Mouse (Mus musculus): ENCODE measurements around the gene Upk3a. TPM values are rescaled to one million over a fixed set of nuclear protein-coding genes. Genes with fewer than 3 reads are reported as not detected.
A peak's percentile ranks its signal among the peaks of the same experiment; 100 is the strongest.

The Upk3a gene
- polyA plus RNA-seq, 1 experiment from 2014 or later = not detected

DNA sequence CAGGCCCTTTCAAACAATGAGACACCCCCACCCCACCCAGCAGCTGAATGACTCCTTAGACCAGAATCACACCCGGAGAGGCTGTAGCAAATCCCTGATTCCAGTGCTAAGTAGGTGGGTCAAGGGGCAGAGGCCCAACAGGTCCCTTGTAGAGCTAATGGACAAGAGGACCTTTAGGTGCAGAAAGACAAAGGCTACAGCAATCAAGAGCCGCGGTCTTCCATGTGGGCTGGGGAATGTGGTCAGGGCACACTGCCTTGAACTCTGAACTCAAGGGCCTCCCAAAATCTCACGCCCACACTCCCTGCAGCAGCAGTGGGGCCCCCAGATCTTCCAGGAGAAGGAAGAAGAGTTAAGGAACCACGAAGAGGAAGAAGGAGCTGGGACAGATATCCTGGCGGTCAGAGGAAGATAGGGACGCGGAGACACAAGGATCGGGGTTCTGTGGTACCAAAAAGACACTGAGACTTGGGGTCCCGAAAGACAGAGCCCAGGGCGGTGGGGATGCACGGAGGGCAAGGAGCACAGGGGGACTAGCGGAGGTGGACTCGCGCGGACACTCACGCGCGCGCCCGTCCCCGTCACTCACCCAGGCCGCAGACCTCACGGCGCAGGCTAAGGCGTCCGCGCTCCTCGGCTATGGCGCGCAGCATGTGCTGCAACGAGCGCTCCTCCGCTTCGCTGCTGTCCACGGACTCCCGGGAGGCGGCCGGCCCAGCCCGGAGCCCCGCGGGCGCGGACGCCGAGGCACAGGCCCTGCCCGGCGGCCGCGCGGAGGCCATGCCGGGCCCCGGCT is 29.7 kb upstream of the Upk3a start:
- H3K4me1 ChIP-seq (replicated peaks) = peaks cover 12% of the 10 kb centered on the region
- 0 out of 2 replicates have a peak overlapping the region, but pooled peaks have one; percentile 7 for H3K27ac ChIP-seq
- H3K4me3 ChIP-seq (replicated peaks) = peak overlapping the region; percentile 83
- H3K36me3 ChIP-seq = no peaks in the 10 kb centered on the region
- H3K9me3 ChIP-seq = no peaks in the 10 kb centered on the region
- peak overlapping the region; percentile 81 for H3K4me2 ChIP-seq
- H3K27me3 ChIP-seq = no peaks in the 10 kb centered on the region
- under 1% methylated on average over 52 of the region's 53 CpGs for WGBS
- ATAC-seq (ENCODE audit: insufficient number of reproducible peaks, insufficient read depth, low FRiP score, low TSS enrichment, low read depth) = peak; percentile 50
- peak overlapping the region; percentile 88 for H3K9ac ChIP-seq (replicated peaks)

DNA sequence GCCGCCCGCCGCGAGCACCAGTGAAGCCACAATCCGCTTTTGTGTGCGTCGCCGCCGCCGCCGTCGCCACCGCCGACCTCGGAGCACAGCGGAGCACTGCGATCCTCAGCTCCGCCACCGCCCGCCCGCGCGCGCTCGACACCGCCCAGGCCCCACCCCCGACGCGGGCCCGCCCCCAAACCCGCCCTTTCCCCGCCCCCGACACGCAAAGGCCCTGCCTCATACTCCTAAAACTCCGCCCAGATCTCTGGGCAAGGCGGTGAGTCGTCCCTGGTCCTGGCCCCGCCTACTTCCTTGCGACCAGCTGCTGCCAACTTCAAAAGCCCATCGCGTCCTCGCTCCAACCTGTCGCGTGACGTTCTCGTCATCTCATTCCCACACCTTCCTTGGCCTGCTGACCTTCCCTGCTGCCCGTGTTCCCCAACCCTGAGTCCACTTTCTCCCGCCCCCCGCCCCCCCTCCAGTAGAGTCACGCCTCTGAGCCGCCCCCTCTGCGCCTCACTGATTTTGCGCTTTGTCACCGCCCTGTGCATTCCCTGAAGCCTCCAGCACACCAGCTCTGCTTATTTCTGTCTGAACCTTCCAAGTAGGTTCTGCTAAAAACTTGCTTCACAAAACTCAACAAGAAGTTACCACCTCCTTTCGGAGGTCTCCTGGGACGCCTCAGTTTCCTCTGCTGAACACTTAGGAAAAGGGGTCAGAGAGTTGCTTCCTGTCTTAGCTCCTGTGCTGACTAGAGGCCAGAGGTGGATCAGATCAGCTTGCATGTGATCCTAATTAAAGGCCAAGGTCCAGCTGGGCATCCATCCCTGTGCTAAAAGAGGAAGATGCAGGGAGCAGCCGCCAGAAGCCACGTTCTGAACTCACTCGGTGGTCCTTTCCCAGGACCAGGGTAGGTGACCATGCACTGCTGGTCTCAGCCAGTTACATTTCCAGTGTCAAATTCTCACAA is 28.8 kb upstream of the Upk3a start, which contains the start of gene 5031439G07Rik:
TSS of gene 5031439G07Rik (minus strand) at position 678 of the 952 bp plus-strand sequence.
- 1% methylated on average over 45 of the region's 59 CpGs for WGBS
- H3K4me3 ChIP-seq (replicated peaks) = peak within 1 kb of the TSS; percentile 83
- no peaks in the 10 kb centered on the region for H3K36me3 ChIP-seq
- peaks cover 12% of the 10 kb centered on the region for H3K4me1 ChIP-seq (replicated peaks)
- peak within 1 kb of the TSS; percentile 81 for H3K4me2 ChIP-seq
- no peaks in the 10 kb centered on the region for H3K27me3 ChIP-seq
- H3K27ac ChIP-seq = peak within 1 kb of the TSS; percentile 50; the same call in 1 of the 2 replicates
- ATAC-seq (ENCODE audit: insufficient number of reproducible peaks, insufficient read depth, low FRiP score, low TSS enrichment, low read depth) = peak; percentile 87
- H3K9ac ChIP-seq (replicated peaks) = peak within 1 kb of the TSS; percentile 88
- H3K9me3 ChIP-seq = no peaks in the 10 kb centered on the region

DNA sequence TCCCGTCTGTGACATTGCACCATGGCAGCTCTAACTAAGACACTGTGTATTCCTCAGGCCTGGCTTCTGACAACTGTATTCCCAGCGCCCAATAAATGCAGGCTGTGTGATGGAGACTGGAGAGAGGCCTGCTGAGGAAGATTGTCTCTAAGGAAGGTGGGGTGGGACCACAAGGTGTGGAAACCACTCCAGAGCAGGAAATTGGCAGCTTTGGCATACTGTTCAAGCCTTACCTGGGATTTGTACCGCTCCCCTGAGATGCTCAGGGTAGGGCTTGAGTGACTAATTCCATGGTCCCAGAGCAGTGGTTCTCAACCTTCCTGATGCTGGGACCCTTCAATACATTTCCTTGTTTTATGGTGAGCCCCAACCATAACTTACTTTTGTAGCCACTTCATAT is 27.8 kb upstream of the Upk3a start:
- no peak overlapping the region for H3K4me3 ChIP-seq (replicated peaks)

DNA sequence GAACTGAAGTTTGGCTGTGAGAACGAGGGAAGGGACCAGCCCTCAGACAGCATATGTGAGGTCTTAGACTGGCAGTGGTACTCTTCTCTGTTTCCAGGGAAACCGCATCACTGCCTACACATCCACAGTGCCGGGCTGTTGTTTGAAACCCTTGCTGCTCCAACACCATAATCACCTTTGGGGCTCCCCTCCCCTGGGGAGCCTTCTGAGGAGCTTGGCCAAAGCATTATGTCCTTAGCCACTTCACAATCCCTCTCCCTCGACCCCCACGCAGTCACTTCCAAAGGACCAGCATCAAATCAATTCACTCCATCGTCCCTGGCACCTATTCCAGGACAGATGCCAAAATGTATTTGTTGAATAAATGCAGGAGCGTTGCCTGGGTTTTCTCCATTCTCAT is 27.2 kb upstream of the Upk3a start:
- no peak overlapping the region for H3K9ac ChIP-seq (replicated peaks)
- H3K27me3 ChIP-seq = no peaks in the 10 kb centered on the region
- 73% methylated on average over 7 of the region's 7 CpGs for WGBS
- H3K36me3 ChIP-seq = no peaks in the 10 kb centered on the region
- H3K4me1 ChIP-seq (replicated peaks) = peaks cover 11% of the 10 kb centered on the region; the same call in 1 of the 2 replicates
- H3K4me2 ChIP-seq = no peak overlapping the region
- no peaks in the 10 kb centered on the region for H3K9me3 ChIP-seq
- no peak for ATAC-seq (ENCODE audit: insufficient number of reproducible peaks, insufficient read depth, low FRiP score, low TSS enrichment, low read depth)
- no peak overlapping the region for H3K4me3 ChIP-seq (replicated peaks)
- no peak overlapping the region for H3K27ac ChIP-seq

More for the DNA sequence above, 27.8 kb upstream of the Upk3a start:
- no peaks in the 10 kb centered on the region for H3K9me3 ChIP-seq
- H3K36me3 ChIP-seq = no peaks in the 10 kb centered on the region
- 70% methylated on average over 3 of the region's 3 CpGs for WGBS
- peaks cover 8% of the 10 kb centered on the region; the same call in 1 of the 2 replicates for H3K4me1 ChIP-seq (replicated peaks)
- no peak for ATAC-seq (ENCODE audit: insufficient number of reproducible peaks, insufficient read depth, low FRiP score, low TSS enrichment, low read depth)
- no peak overlapping the region for H3K9ac ChIP-seq (replicated peaks)
- H3K27ac ChIP-seq = no peak overlapping the region
- no peaks in the 10 kb centered on the region for H3K27me3 ChIP-seq
- no peak overlapping the region for H3K4me2 ChIP-seq

DNA sequence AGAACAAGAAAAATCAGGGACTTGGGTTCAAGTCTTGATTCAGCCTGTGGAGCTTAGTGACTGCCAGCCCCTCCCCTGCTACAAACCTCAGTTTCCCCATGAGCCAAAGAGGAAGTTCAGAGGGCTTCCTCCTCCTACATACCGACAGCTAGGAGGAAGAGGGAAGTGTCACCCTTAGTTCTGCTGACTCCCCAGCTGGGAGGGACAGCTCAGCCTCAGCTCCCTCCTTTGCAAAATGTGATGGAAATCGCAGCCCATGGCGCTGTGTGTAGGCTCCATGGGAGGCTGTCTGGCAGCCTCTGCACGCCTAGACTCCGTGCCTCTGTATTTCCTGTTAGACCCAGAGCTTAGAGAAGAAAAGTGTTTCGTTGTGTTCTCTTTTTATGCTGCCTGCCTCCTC is 22.4 kb upstream of the Upk3a start:
- Histone ChIP-seq H3K27ac (0 out of 2 replicates have a peak overlapping the region, but pooled peaks have one; percentile 29), H3K27me3 (peaks cover 6% of the 10 kb centered on the region; the same call in 1 of the 2 replicates), H3K4me3 (replicated peaks) (no peak overlapping the region), H3K4me2 (no peak overlapping the region), H3K36me3 (no peaks in the 10 kb centered on the region), H3K9ac (replicated peaks) (no peak overlapping the region), H3K9me3 (no peaks in the 10 kb centered on the region), H3K4me1 (replicated peaks) (peaks cover 12% of the 10 kb centered on the region; the same call in 1 of the 2 replicates)
- 39% methylated on average over 6 of the region's 6 CpGs for WGBS
- no peak for ATAC-seq (ENCODE audit: insufficient number of reproducible peaks, insufficient read depth, low FRiP score, low TSS enrichment, low read depth)

DNA sequence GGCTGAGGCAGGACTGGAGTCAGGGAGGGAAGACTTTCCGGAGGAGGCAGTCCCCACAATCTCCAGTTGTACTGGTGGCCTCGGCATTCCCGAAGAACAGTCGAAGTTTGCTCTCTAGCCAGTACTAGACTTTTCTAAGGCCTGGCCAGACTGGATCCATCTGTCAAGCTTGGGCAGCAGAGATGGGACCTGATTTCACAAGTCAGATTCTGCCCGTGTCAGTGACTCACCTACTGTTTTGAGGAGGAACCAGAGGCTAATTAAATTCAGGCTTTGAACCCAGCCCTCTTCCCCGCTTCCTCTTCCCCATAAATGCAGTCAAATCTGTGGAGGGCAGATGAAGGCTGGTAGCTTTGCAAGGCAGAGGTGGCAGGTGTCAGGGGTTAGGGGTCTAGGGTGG is 21.9 kb upstream of the Upk3a start:
- no peak overlapping the region for H3K4me2 ChIP-seq
- no peak overlapping the region for H3K9ac ChIP-seq (replicated peaks)
- H3K4me3 ChIP-seq (replicated peaks) = no peak overlapping the region
- 33% methylated on average over 6 of the region's 6 CpGs for WGBS
- ATAC-seq (ENCODE audit: insufficient number of reproducible peaks, insufficient read depth, low FRiP score, low TSS enrichment, low read depth) = no peak
- H3K36me3 ChIP-seq = no peaks in the 10 kb centered on the region
- H3K27ac ChIP-seq = no peak overlapping the region
- H3K4me1 ChIP-seq (replicated peaks) = peaks cover 12% of the 10 kb centered on the region; the same call in 1 of the 2 replicates
- no peaks in the 10 kb centered on the region for H3K9me3 ChIP-seq
- peaks cover 6% of the 10 kb centered on the region; the same call in 1 of the 2 replicates for H3K27me3 ChIP-seq

DNA sequence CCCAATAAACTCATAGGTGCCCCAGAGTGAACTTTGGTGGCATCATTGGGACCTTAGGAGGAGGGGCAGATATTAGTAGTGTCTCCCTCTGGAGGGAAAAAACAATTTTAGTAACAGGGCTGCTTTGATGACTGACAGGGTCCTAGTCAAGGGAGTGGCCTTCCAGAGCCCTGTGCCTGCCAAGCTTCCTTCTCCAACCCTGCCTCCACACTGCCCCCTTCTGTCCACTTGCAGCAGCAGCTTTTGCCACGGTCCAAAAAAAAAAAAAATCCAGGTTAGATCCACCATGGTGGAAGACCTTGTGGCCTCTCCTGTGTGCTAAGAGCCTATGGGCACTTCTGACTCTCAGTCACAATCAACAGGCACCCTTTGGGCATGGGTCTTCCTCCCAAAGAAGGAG is 21.0 kb upstream of the Upk3a start:
- Histone ChIP-seq H3K36me3 (no peaks in the 10 kb centered on the region), H3K27ac (no peak overlapping the region), H3K27me3 (peaks cover 6% of the 10 kb centered on the region; the same call in 1 of the 2 replicates), H3K4me3 (replicated peaks) (no peak overlapping the region), H3K9me3 (no peaks in the 10 kb centered on the region), H3K4me1 (replicated peaks) (peaks cover 12% of the 10 kb centered on the region; the same call in 1 of the 2 replicates), H3K4me2 (no peak overlapping the region), H3K9ac (replicated peaks) (no peak overlapping the region)
- ATAC-seq (ENCODE audit: insufficient number of reproducible peaks, insufficient read depth, low FRiP score, low TSS enrichment, low read depth) = no peak
- WGBS = 0% methylated on average over 1 of the region's 1 CpGs

DNA sequence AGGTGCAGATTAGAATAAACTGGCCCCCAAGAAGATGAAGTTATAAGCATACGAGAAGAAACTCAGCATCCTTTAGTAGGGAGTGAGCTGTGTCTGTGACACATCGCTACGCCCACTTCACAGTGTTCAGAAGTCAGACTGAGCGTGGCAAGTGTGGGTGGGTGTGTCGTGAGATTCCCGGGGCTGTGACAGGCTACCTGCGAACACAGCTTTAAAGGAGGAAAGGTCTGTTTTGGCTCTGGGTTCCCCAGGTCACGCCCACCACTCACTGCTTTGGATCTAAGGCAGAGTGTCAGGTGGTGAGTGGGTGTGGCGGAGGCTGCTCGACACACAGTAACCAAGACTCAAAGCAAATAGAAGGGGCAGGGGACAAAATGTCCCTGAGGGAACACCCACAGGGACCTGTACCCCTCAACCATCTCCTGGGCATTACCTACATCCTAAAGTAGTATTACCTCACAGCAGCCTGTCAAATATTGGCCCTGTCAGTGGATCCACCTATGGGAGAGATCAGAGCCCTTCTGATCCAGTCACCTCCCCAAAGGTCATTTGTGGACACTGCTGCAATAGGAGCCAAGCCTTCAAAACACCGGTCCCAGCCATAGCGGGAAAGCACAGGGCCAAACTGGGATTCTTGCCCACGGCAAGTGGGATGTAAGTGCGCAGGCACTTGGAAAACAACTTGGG is 19.0 kb upstream of the Upk3a start:
- Histone ChIP-seq H3K9me3 (no peaks in the 10 kb centered on the region), H3K27me3 (peaks cover 13% of the 10 kb centered on the region), H3K9ac (replicated peaks) (no peak overlapping the region), H3K4me2 (no peak overlapping the region), H3K4me3 (replicated peaks) (no peak overlapping the region), H3K27ac (no peak overlapping the region), H3K36me3 (no peaks in the 10 kb centered on the region), H3K4me1 (replicated peaks) (peaks cover 12% of the 10 kb centered on the region; the same call in 1 of the 2 replicates)
- WGBS = 65% methylated on average over 14 of the region's 14 CpGs
- ATAC-seq (ENCODE audit: insufficient number of reproducible peaks, insufficient read depth, low FRiP score, low TSS enrichment, low read depth) = no peak

DNA sequence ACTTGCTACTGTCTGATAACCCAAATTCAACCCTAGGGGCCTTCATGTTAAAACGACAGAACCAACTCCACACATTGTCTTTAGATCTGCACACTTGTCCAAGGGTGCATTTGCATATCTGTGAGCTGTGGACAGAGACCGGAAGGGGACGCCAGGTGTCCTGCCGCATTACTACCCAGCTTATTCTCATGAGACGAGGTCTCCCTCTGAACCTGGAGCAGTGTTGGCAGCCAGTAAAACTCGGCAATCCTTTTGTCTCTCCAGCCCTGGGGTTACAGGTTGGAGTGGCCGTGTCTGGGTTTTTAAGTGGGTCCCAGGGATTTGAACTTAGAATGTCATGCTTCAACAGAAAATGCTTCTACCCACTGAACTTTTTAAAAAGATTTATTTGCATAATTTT is 17.0 kb upstream of the Upk3a start:
- peaks cover 13% of the 10 kb centered on the region for H3K27me3 ChIP-seq
- no peak overlapping the region for H3K4me3 ChIP-seq (replicated peaks)
- no peak overlapping the region for H3K9ac ChIP-seq (replicated peaks)
- H3K4me2 ChIP-seq = no peak overlapping the region
- H3K36me3 ChIP-seq = no peaks in the 10 kb centered on the region
- H3K9me3 ChIP-seq = no peaks in the 10 kb centered on the region
- ATAC-seq (ENCODE audit: insufficient number of reproducible peaks, insufficient read depth, low FRiP score, low TSS enrichment, low read depth) = no peak
- H3K27ac ChIP-seq = no peak overlapping the region
- H3K4me1 ChIP-seq (replicated peaks) = peaks cover 7% of the 10 kb centered on the region
- 71% methylated on average over 7 of the region's 7 CpGs for WGBS

DNA sequence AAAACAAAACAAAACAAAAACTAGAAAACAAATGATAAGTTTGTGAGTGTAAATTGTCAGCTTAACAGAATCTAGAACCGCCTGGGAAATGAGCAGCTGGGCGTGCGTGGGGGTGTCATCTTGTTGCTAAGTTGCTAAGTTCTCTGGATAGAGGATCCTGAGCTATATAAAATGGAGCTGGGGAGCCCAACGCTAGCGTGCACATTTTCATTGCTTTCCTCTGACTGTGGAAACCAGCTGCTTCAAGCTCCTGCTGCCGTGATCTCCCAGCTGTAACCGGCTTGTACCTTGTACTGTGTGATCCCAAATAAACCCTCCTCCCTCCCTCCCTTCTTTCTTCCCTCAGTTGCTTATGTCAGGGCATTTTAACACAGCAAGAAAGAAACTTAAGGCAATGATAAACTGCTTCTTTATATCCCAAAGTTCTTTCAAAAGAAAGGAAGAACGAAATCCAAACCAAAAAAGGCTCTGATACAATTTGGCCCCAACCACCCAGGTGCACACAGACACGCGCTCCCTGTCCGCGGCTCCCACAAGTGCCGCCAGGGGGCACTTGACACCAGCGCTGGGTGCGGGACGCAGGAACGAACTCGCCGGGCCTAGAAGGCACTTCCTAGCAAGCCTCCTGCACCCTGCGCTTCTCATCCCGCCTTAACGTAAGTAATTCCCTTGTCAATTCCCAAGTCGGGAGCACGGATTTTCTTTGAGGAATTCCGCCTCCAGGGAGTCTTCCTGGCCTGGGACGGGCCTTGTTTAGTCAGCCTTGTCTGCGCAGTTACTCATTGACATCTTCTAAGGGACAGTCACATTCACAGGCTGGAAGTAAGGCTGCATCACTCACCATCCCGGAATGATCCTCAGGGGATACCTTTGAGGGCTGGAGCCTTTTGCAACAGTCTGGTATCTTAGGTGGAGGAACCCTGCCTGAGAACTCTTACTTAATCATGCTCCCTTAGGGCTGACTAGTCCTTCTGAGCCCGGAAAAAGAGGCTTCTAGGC is 15.7 kb upstream of the Upk3a start:
- H3K27ac ChIP-seq = no peak overlapping the region
- H3K9ac ChIP-seq (replicated peaks) = no peak overlapping the region
- no peak overlapping the region; the same call in 1 of the 2 replicates for H3K4me2 ChIP-seq
- peaks cover 13% of the 10 kb centered on the region for H3K27me3 ChIP-seq
- WGBS = 18% methylated on average over 29 of the region's 29 CpGs
- H3K4me3 ChIP-seq (replicated peaks) = no peak overlapping the region
- H3K4me1 ChIP-seq (replicated peaks) = no peaks in the 10 kb centered on the region; the same call in 1 of the 2 replicates
- no peaks in the 10 kb centered on the region for H3K9me3 ChIP-seq
- ATAC-seq (ENCODE audit: insufficient number of reproducible peaks, insufficient read depth, low FRiP score, low TSS enrichment, low read depth) = no peak
- H3K36me3 ChIP-seq = no peaks in the 10 kb centered on the region

Measured in limb, embryonic 12.5 days (tissue).